Mouse (Mus musculus) embryonic facial prominence, embryonic 11.5 days (tissue): Measurements from ENCODE around the gene Gimap7. TPM values are rescaled to one million over a fixed set of nuclear protein-coding genes. Genes with fewer than 3 reads are reported as not detected.

Experiments
- ATAC-seq: fragments of 200-750 bp; cut with Nextera tagmentation; replicated peaks from 2 replicates; pipeline ENCODE4 v1.8.0; 2017; ENCODE audit warnings: low read depth; ENCODE audit not compliant: insufficient number of reproducible peaks, low FRiP score, low TSS enrichment
- DNase-seq: peaks from one replicate; pipeline ENCODE4 v3.0.0-alpha.2; 2015; ENCODE audit warnings: low spot score
- H3K27ac ChIP-seq: fragments of 300-500 bp; sonication (generic); replicated peaks from 2 replicates; pipeline ENCODE4 v1.5.1; 2014; ENCODE audit warnings: mild to moderate bottlenecking, low read depth, low read length, control low read depth
- H3K27me3 ChIP-seq: fragments of 300-500 bp; sonication (generic); 2 replicates; pipeline ENCODE4 v1.6.1; 2014; ENCODE audit warnings: mild to moderate bottlenecking, low read length, moderate library complexity, mixed read lengths; ENCODE audit not compliant: control insufficient read depth, insufficient read depth
- H3K36me3 ChIP-seq: fragments of 300-500 bp; sonication (generic); replicated peaks from 2 replicates; pipeline ENCODE4 v1.6.1; 2014; ENCODE audit warnings: low read depth, mild to moderate bottlenecking, low read length, moderate library complexity, mixed read lengths; ENCODE audit not compliant: control insufficient read depth, insufficient read depth
- H3K4me1 ChIP-seq: fragments of 300-500 bp; sonication (generic); 2 replicates; pipeline ENCODE4 v1.6.1; 2014; ENCODE audit warnings: low read length, mixed read lengths; ENCODE audit not compliant: control insufficient read depth, insufficient read depth
- H3K4me2 ChIP-seq: fragments of 300-500 bp; sonication (generic); 2 replicates; pipeline ENCODE4 v1.6.1; 2014; ENCODE audit warnings: low read depth, mild to moderate bottlenecking, control low read depth, low read length, moderate library complexity
- H3K4me3 ChIP-seq: fragments of 300-500 bp; sonication (generic); 2 replicates; pipeline ENCODE4 v1.5.1; 2014; ENCODE audit warnings: low read depth, low read length, control low read depth
- H3K9ac ChIP-seq: fragments of 300-500 bp; sonication (generic); replicated peaks from 2 replicates; pipeline ENCODE4 v1.6.1; 2014; ENCODE audit warnings: mild to moderate bottlenecking, control low read depth, low read length
- H3K9me3 ChIP-seq: fragments of 300-500 bp; sonication (generic); replicated peaks from 2 replicates; pipeline ENCODE4 v1.6.1; 2016; ENCODE audit warnings: mild to moderate bottlenecking, low read length, inconsistent platforms, mixed read lengths; ENCODE audit not compliant: control insufficient read depth
- WGBS: fragments of 180-500 bp; shearing (Covaris S2); extraction: QIAGEN DNeasy Blood & Tissue Kit; methylation state at CpG from one replicate; pipeline ENCODE4 v1.1.7; 2014; 5-methylcytosine and 5-hydroxymethylcytosine counted together
- polyA plus RNA-seq: library from polyadenylated mRNA; unstranded; fragments of >200 nt; fragmentation: Nextera tagmentation; extraction: Ambion mirVana; gene quantifications from 2 replicates; pipeline ENCODE4 v1.2.1, GENCODE M21; 2014

Gene Gimap7
- polyA plus RNA-seq, 1 experiment from 2014 or later, result not detected

DNA sequence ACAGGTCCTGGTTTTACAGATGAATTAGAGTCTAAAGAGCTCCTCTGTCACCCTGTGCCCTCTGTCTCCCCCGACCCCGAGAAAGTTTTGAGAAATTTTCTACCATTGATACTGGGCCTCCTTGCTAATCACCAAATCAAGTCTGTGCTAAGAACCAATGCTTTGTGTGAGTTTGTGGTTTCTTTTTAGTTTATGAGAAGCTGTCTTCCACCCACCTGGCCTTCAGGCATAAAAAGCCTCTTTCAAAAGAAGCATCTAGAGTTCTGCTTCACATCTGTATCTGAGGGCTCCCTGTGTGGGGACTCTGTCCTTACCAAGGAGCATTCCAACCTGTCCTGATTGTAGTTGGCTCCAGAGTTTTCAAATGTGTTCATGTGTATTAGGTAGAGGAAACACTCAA, 33.2 kb upstream of the Gimap7 start:
- WGBS, result 77% methylated on average over 2 of the region's 2 CpGs

DNA sequence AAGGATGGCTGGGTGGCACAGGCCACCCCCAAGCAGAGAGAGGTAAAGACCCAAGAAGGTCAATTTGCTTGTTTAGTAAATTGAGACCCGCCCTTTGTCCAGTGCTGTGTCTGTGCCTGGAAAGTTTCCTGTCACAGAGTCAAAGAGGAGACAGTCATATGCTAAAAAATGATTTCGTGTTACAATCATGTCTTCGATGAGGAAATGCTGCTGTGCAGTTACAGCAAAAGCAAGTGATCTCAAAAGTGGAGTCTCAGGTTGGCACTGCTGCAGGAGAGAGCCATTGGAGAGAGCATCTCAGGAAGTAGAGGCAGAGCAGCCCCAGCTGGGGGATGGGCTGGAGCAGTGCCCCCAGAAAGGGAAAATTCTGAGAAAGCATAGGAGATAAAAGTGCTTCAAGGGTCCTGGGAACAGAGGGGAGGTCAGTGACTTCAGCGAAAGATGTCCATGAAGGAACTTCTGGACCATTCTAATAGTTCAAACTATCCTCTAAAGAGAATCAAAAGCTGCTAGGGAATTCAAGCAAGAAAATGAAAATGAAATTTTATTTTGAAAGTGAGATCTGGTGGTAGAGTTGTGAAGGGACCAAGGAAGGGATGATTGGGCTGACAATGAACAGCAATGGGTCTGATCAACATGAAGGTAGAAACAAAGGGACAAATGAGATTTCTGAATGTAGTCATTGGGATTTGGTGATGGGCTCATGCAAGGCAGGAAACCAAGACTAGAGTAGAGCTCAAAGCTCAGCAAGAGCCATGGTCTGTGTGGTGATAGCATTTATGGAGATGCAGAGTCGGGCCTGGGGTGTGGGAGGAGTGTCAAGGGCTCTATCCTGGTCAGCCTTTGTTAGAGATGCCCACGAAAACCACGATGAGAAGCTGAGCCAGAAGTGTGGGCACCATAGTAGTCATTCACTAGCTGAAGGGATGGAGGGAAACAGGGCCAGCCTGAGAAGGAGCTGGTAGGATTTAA, 32.4 kb upstream of the Gimap7 start:
- Histone ChIP-seq H3K4me2 (no peak overlapping the region), H3K36me3 (no peaks in the 10 kb centered on the region), H3K27me3 (no peaks in the 10 kb centered on the region), H3K27ac (no peak overlapping the region), H3K4me1 (no peaks in the 10 kb centered on the region), H3K9me3 (no peaks in the 10 kb centered on the region), H3K4me3 (no peak overlapping the region), H3K9ac (no peak overlapping the region)
- 86% methylated on average over 7 of the region's 7 CpGs for WGBS
- ATAC-seq, result no peak
- no peak for DNase-seq

More for the DNA sequence above, 33.2 kb upstream of the Gimap7 start:
- Histone ChIP-seq H3K4me3 (no peak overlapping the region), H3K36me3 (no peaks in the 10 kb centered on the region), H3K9me3 (no peaks in the 10 kb centered on the region), H3K9ac (no peak overlapping the region), H3K27me3 (no peaks in the 10 kb centered on the region), H3K4me2 (no peak overlapping the region), H3K4me1 (no peaks in the 10 kb centered on the region), H3K27ac (no peak overlapping the region)
- DNase-seq (no peak), ATAC-seq (no peak)

DNA sequence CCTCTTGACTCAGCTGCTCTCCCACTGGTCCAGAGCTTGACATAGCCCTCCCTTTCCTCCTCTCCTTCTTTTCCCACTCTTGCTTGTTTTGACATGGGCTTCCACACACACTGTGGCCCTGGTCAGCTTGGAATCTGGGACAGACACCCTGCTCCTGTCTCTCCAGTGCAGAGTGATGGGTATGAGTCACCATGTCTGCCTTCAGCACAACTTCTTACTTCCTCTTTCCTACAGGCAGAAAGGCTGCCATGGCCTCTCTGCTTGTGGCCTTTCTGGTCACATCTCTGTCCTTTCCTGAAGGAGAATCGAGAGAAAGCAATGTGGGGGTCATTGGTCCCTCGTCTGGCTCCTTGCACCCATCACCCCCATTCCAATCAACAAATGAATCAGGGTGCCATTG, 31.3 kb upstream of the Gimap7 start:
- ATAC-seq, result no peak
- no peak for DNase-seq
- no peak overlapping the region for H3K27ac ChIP-seq
- no peaks in the 10 kb centered on the region for H3K36me3 ChIP-seq
- H3K4me2 ChIP-seq, result no peak overlapping the region
- 85% methylated on average over 2 of the region's 2 CpGs for WGBS
- H3K27me3 ChIP-seq, result no peaks in the 10 kb centered on the region
- H3K4me1 ChIP-seq, result no peaks in the 10 kb centered on the region
- no peak overlapping the region for H3K9ac ChIP-seq
- H3K4me3 ChIP-seq, result no peak overlapping the region
- no peaks in the 10 kb centered on the region for H3K9me3 ChIP-seq

DNA sequence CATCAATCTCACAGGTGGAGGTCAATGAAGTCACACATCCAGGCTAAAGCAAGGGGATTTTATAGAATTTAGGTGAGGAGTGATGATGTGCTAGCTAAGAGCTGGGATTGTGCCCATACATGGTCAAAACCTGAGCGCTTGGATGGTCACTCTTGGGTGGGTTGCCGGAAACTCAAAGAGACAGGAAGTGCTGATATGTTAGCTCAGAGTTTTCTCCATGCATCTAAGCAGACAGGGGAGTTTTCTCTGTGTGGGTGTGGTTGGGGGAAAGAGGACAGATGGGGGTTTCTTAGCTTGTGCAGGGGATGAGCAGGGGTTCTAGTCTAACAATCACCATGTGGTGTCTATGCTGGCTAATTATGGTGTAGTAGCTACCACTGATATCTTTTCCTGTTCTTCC, 29.1 kb upstream of the Gimap7 start:
- no peaks in the 10 kb centered on the region for H3K9me3 ChIP-seq
- ATAC-seq, result no peak
- no peak for DNase-seq
- no peaks in the 10 kb centered on the region for H3K36me3 ChIP-seq
- H3K4me2 ChIP-seq, result no peak overlapping the region
- WGBS, result 96% methylated on average over 2 of the region's 2 CpGs
- no peak overlapping the region for H3K4me3 ChIP-seq
- H3K27me3 ChIP-seq, result no peaks in the 10 kb centered on the region
- no peak overlapping the region for H3K9ac ChIP-seq
- H3K27ac ChIP-seq, result no peak overlapping the region
- no peaks in the 10 kb centered on the region for H3K4me1 ChIP-seq

- Histone ChIP-seq H3K27ac (no peak overlapping the region), H3K4me3 (no peak overlapping the region), H3K36me3 (no peaks in the 10 kb centered on the region), H3K9ac (no peak overlapping the region), H3K4me1 (no peaks in the 10 kb centered on the region), H3K9me3 (no peaks in the 10 kb centered on the region), H3K27me3 (no peaks in the 10 kb centered on the region), H3K4me2 (no peak overlapping the region)
- no peak for ATAC-seq
- 84% methylated on average over 6 of the region's 6 CpGs for WGBS
- DNase-seq, result no peak
Measured at GRCm38 (mm10) chr6:48692962-48693361, 25.5 kb upstream of the Gimap7 start.

GRCm38 (mm10) chr6:48696830-48697554, 21.4 kb upstream of the Gimap7 start:
- ATAC-seq, result no peak
- Histone ChIP-seq H3K4me2 (no peak overlapping the region), H3K36me3 (no peaks in the 10 kb centered on the region), H3K9ac (no peak overlapping the region), H3K4me1 (no peaks in the 10 kb centered on the region), H3K9me3 (no peaks in the 10 kb centered on the region), H3K27ac (no peak overlapping the region), H3K27me3 (no peaks in the 10 kb centered on the region), H3K4me3 (no peak overlapping the region)
- no peak for DNase-seq
- 81% methylated on average over 4 of the region's 4 CpGs for WGBS

DNA sequence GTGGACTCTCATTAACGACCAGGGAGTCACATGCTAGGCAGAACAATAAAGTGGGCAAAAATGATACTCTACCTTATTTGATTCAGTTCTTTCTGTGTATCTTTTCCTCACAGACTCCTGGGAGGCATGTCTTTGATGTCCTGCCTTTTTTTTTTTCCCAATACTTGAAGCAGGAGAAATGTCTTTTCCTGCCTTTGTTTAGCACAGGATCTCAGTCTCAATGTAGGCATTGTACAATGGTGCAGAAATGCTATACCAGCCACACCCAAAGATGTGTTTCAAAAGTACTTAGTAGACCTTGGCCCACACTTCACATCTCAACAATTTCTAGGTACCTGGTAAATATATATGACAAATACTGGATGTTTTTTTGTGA, 20.9 kb upstream of the Gimap7 start:
- Histone ChIP-seq H3K9me3 (no peaks in the 10 kb centered on the region), H3K4me1 (no peaks in the 10 kb centered on the region), H3K4me3 (no peak overlapping the region), H3K36me3 (no peaks in the 10 kb centered on the region), H3K27ac (no peak overlapping the region), H3K27me3 (no peaks in the 10 kb centered on the region), H3K4me2 (no peak overlapping the region), H3K9ac (no peak overlapping the region)
- WGBS, result 56% methylated on average over 1 of the region's 1 CpGs
- DNase-seq (no peak), ATAC-seq (no peak)
